Mouse (Mus musculus) MEL (cell line): Measurements from ENCODE around the gene Rad9b. TPM values are rescaled to one million over a fixed set of nuclear protein-coding genes. Genes with fewer than 3 reads are reported as not detected.

Source experiments
- DNase-seq: peaks from one replicate; pipeline ENCODE4 v3.0.0; 2011; ENCODE audit warnings: low read depth, low spot score
- H3K27ac ChIP-seq: 2 replicates; pipeline ENCODE4 v1.5.1; 2012; ENCODE audit warnings: low read depth, mild to moderate bottlenecking, control low read depth, low read length, moderate library complexity; ENCODE audit not compliant: control insufficient read depth
- H3K27me3 ChIP-seq, 2 experiments: fragments of 150-350 bp in 1 of 2; sonication (generic) in 1 of 2; 2 replicates each; pipeline ENCODE4 v1.6.1; 2012; ENCODE audit warnings: low read length in 2 of 2, mild to moderate bottlenecking in 2 of 2, improper control_type of control experiment in 1 of 2, moderate library complexity in 1 of 2; ENCODE audit not compliant: insufficient read depth in 2 of 2, control insufficient read depth in 1 of 2
- H3K36me3 ChIP-seq, 2 experiments: 2 replicates each; pipeline ENCODE4 v1.6.1; 2012 to 2014; ENCODE audit warnings: low read length in 2 of 2, improper control_type of control experiment in 1 of 2, inconsistent platforms in 1 of 2, mild to moderate bottlenecking in 1 of 2; ENCODE audit not compliant: insufficient read depth in 2 of 2, control insufficient read depth in 1 of 2
- H3K4me1 ChIP-seq, 2 experiments: fragments of 150-350 bp in 1 of 2; sonication (generic) in 1 of 2; 2 replicates each; pipeline ENCODE4 v1.6.1; 2012; ENCODE audit warnings: low read length in 2 of 2, improper control_type of control experiment in 1 of 2, mild to moderate bottlenecking in 1 of 2; ENCODE audit not compliant: insufficient read depth in 2 of 2, control insufficient read depth in 1 of 2
- H3K4me3 ChIP-seq, 2 experiments: fragments of 150-350 bp in 1 of 2; sonication (generic) in 1 of 2; 2 replicates each; pipeline ENCODE4 v1.5.1; 2012; ENCODE audit warnings: low read depth in 2 of 2, low read length in 2 of 2, mild to moderate bottlenecking in 2 of 2, moderate library complexity in 2 of 2, control low read depth in 1 of 2, improper control_type of control experiment in 1 of 2; ENCODE audit not compliant: control insufficient read depth in 1 of 2, insufficient read depth in 1 of 2
- H3K79me2 ChIP-seq: 2 replicates; pipeline ENCODE4 v1.6.1; 2012; ENCODE audit warnings: mild to moderate bottlenecking, low read length, moderate library complexity; ENCODE audit not compliant: control insufficient read depth, poor library complexity, insufficient read depth
- H3K9ac ChIP-seq: 2 replicates; pipeline ENCODE4 v1.6.1; 2012; ENCODE audit warnings: low read depth, mild to moderate bottlenecking, control low read depth, low read length, moderate library complexity; ENCODE audit not compliant: control insufficient read depth, poor library complexity, severe bottlenecking
- H3K9me3 ChIP-seq: fragments of 150-350 bp; sonication (generic); replicated peaks from 2 replicates; pipeline ENCODE4 v1.6.1; 2012; ENCODE audit warnings: mild to moderate bottlenecking, low read length, improper control_type of control experiment, moderate library complexity; ENCODE audit not compliant: insufficient read depth
- CHD1 ChIP-seq: IDR thresholded peaks from 2 replicates; pipeline ENCODE4 v1.6.1; 2012; ENCODE audit warnings: low read depth, mild to moderate bottlenecking, inconsistent platforms, low read length, improper control_type of control experiment
- CTCF ChIP-seq, 3 experiments: IDR thresholded peaks in 2 of 3; conservative IDR thresholded peaks in 1 of 3; 2 replicates each; pipeline ENCODE4 v1.5.1; 2011 to 2012; ENCODE audit warnings: low read length in 3 of 3, low read depth in 2 of 3, mild to moderate bottlenecking in 2 of 3, improper control_type of control experiment in 1 of 3, inconsistent platforms in 1 of 3, mixed read lengths in 1 of 3, moderate library complexity in 1 of 3; ENCODE audit not compliant: control insufficient read depth in 1 of 3, insufficient read depth in 1 of 3, poor library complexity in 1 of 3, severe bottlenecking in 1 of 3
- ELF1 ChIP-seq: IDR thresholded peaks from 2 replicates; pipeline ENCODE4 v1.6.1; 2014; ENCODE audit warnings: low read depth, mild to moderate bottlenecking, inconsistent platforms, low read length, improper control_type of control experiment, moderate library complexity
- GABPA ChIP-seq: IDR thresholded peaks from 2 replicates; pipeline ENCODE4 v1.6.1; 2012; ENCODE audit warnings: low read depth, mild to moderate bottlenecking, inconsistent platforms, low read length, improper control_type of control experiment, moderate library complexity
- KAT2A ChIP-seq: conservative IDR thresholded peaks from 2 replicates; pipeline ENCODE4 v1.6.1; 2012; ENCODE audit warnings: low read depth, low read length, improper control_type of control experiment, inconsistent platforms
- MAFK ChIP-seq: IDR thresholded peaks from 2 replicates; pipeline ENCODE4 v1.6.1; 2011; ENCODE audit warnings: low read depth, mild to moderate bottlenecking, low read length, improper control_type of control experiment, borderline replicate concordance
- MAX ChIP-seq: IDR thresholded peaks from 2 replicates; pipeline ENCODE4 v1.6.1; 2011; ENCODE audit warnings: low read length, improper control_type of control experiment
- MEF2A ChIP-seq: IDR thresholded peaks from 2 replicates; pipeline ENCODE4 v1.6.1; 2014; ENCODE audit warnings: low read depth, mild to moderate bottlenecking, inconsistent platforms, low read length, improper control_type of control experiment; ENCODE audit not compliant: poor library complexity, insufficient replicate concordance, severe bottlenecking; ENCODE audit errors: extremely low read depth
- MYB ChIP-seq: IDR thresholded peaks from 2 replicates; pipeline ENCODE4 v1.6.1; 2011; ENCODE audit warnings: mild to moderate bottlenecking, low read depth, low read length, improper control_type of control experiment
- POLR2A ChIP-seq, 2 experiments: IDR thresholded peaks; 2 replicates each; pipeline ENCODE4 v1.6.1; 2011 to 2012; ENCODE audit warnings: low read length in 2 of 2, mild to moderate bottlenecking in 2 of 2, control low read depth in 1 of 2, improper control_type of control experiment in 1 of 2, low read depth in 1 of 2, moderate library complexity in 1 of 2; ENCODE audit not compliant: control insufficient read depth in 1 of 2, insufficient read depth in 1 of 2, poor library complexity in 1 of 2
- SIN3A ChIP-seq: IDR thresholded peaks from 2 replicates; pipeline ENCODE4 v1.6.1; 2012; ENCODE audit warnings: low read length, improper control_type of control experiment, inconsistent platforms
- SMC3 ChIP-seq: IDR thresholded peaks from 2 replicates; pipeline ENCODE4 v1.6.1; 2011; ENCODE audit warnings: low read depth, low read length, improper control_type of control experiment
- TAL1 ChIP-seq: IDR thresholded peaks from 2 replicates; pipeline ENCODE4 v1.6.1; 2012; ENCODE audit warnings: mild to moderate bottlenecking, inconsistent platforms, low read length, moderate library complexity, mixed read lengths
- UBTF ChIP-seq: IDR thresholded peaks from 2 replicates; pipeline ENCODE4 v1.6.1; 2012; ENCODE audit warnings: low read depth, mild to moderate bottlenecking, inconsistent platforms, low read length, improper control_type of control experiment, moderate library complexity, borderline replicate concordance; ENCODE audit not compliant: insufficient read depth
- USF1 ChIP-seq: IDR thresholded peaks from 2 replicates; pipeline ENCODE4 v1.6.1; 2014; ENCODE audit warnings: low read depth, mild to moderate bottlenecking, inconsistent platforms, low read length, improper control_type of control experiment, moderate library complexity
- USF2 ChIP-seq, 2 experiments: IDR thresholded peaks; 2 replicates each; pipeline ENCODE4 v1.6.1; 2011 to 2012; ENCODE audit warnings: improper control_type of control experiment in 2 of 2, low read length in 2 of 2, borderline replicate concordance in 1 of 2, inconsistent platforms in 1 of 2, low read depth in 1 of 2, mild to moderate bottlenecking in 1 of 2; ENCODE audit not compliant: insufficient read depth in 1 of 2
- ZC3H11A ChIP-seq: IDR thresholded peaks from 2 replicates; pipeline ENCODE4 v1.6.1; 2012; ENCODE audit warnings: low read depth, mild to moderate bottlenecking, inconsistent platforms, low read length, improper control_type of control experiment
- ZKSCAN1 ChIP-seq: IDR thresholded peaks from 2 replicates; pipeline ENCODE4 v1.6.1; 2012; ENCODE audit warnings: low read depth, mild to moderate bottlenecking, inconsistent platforms, low read length, improper control_type of control experiment, moderate library complexity
- polyA plus RNA-seq, 2 experiments: library from polyadenylated mRNA; stranded (reverse) in 1 of 2; unstranded in 1 of 2; fragments of >175 nt in 1 of 2; fragments of >200 nt in 1 of 2; gene quantifications; 2 replicates each; pipeline versions ENCODE4 v1.2.1 to v1.2.4; 2012; ENCODE audit warnings: low replicate concordance in 2 of 2, low read depth in 1 of 2; ENCODE audit not compliant: insufficient read length in 2 of 2, insufficient read depth in 1 of 2, missing spikeins in 1 of 2
- total RNA-seq: library from RNA; depleted of rRNA; stranded (reverse); fragments of 300-350 nt; gene quantifications from 2 replicates; pipeline ENCODE4 v1.2.3, GENCODE M21; 2012

Rad9b gene
- total and polyA plus RNA-seq, 3 experiments = 9.1 to 11.1 TPM; not detected in 1

DNA sequence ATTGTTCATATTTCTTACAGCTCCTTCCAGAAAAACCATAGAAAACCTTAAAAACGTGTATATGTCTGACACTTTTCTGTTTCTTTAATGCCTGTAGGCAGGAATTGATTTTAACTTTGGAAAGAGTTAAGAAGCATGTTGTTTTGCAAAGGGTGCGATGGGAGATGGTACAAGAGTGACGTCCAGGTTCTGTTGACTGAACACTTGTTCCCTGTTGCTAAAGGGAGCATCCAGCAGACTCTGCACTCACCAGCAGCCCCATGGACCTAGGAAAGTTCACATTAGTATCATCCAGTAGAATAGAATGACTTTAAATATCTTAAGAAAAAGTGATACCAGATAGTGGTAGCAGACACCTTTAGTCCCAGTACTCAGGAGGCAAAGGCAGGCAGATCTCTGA is 47.5 kb downstream of the Rad9b start:
- no peak for DNase-seq
- peaks cover 0 to 2% of the 10 kb centered on the region in 2 experiments; a peak in 2 of 4 replicates for H3K36me3 ChIP-seq

DNA sequence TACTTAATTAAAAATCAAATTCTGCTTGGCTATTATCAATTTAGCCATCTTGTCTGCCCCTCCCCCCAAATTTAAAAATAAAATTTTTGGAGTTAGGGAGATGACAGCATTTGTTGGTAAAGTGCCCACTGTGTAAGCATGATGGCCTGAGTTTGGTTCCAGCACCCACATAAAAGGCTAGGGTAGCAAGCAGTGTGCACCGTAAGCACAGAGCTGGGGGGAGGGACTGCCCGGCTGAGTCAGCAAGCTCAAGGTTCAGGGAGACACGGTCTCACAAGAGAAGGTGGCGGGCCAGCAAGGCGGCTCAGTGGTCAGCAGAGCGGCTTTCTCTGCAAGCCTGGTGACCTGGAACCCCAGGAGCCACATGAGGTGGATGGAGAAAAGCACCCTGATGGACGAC is 48.6 kb downstream of the Rad9b start:
- Histone ChIP-seq H3K4me1 (no peaks in the 10 kb centered on the region), H3K9me3 (no peaks in the 10 kb centered on the region), H3K79me2 (peaks cover 20% of the 10 kb centered on the region; the same call in 1 of the 2 replicates), H3K27me3 (no peaks in the 10 kb centered on the region), H3K9ac (no peak overlapping the region), H3K27ac (no peak overlapping the region), H3K4me3 (no peak overlapping the region), H3K36me3 (peaks cover 0 to 2% of the 10 kb centered on the region in 2 experiments; a peak in 2 of 4 replicates)
- no peak for DNase-seq
- no peak for TF ChIP-seq CTCF (IDR thresholded peaks at IDR 0.05 in 2 of 3, conservative IDR thresholded peaks at IDR 0.05 in 1 of 3; ENCODE audit: control insufficient read depth in 1 of 3, insufficient read depth in 1 of 3, low read depth in 2 of 3, low read length in 3 of 3, poor library complexity in 1 of 3, severe bottlenecking in 1 of 3)
- no peak for TF ChIP-seq ELF1
- no peak for TF ChIP-seq ZKSCAN1
- TF ChIP-seq CHD1 = no peak

More for the DNA sequence above, 47.5 kb downstream of the Rad9b start:
- Histone ChIP-seq H3K4me3 (no peak overlapping the region), H3K9me3 (no peaks in the 10 kb centered on the region), H3K79me2 (peaks cover 17% of the 10 kb centered on the region; the same call in 1 of the 2 replicates), H3K9ac (no peak overlapping the region)
- no peak for TF ChIP-seq MEF2A
- TF ChIP-seq, all 39 proteins: peak for 0
- Histone ChIP-seq H3K27ac (no peak overlapping the region), H3K4me1 (no peaks in the 10 kb centered on the region), H3K27me3 (no peaks in the 10 kb centered on the region)

DNA sequence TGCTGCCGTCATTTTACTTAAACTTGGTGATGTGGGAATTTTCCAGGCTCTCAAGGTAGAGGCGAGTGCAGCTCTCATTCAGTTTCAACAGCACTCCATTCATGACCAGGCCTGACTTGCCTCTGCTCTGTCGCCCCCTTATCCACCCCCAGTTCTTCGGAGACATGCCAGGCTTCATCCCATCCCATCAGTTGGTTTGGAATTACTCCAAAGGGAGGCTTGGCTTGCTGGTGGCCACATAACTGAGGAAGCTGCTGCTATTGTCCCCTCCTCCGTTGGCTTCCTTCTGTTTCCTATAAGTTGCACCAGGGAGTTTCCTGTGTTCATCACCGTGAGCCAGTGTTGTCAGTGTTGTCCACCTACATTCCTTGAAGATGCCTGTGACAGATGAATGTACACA is 49.5 kb downstream of the Rad9b start:
- no peak overlapping the region for H3K9ac ChIP-seq
- peaks cover 25% of the 10 kb centered on the region; the same call in 1 of the 2 replicates for H3K79me2 ChIP-seq
- no peaks in the 10 kb centered on the region for H3K27me3 ChIP-seq
- DNase-seq = no peak
- no peaks in the 10 kb centered on the region for H3K9me3 ChIP-seq
- no peak overlapping the region for H3K4me3 ChIP-seq
- H3K27ac ChIP-seq = no peak overlapping the region
- H3K36me3 ChIP-seq = no peaks in the 10 kb centered on the region; a peak in 1 of 4 replicates
- TF ChIP-seq MYB (no peak), USF1 (no peak), ZC3H11A (no peak), POLR2A (IDR thresholded peaks at IDR 0.05; ENCODE audit: control insufficient read depth in 1 of 2, insufficient read depth in 1 of 2, low read depth in 1 of 2, low read length in 2 of 2, poor library complexity in 1 of 2) (no peak), UBTF (no peak), ELF1 (no peak), GABPA (no peak), SMC3 (no peak), TAL1 (no peak), MAFK (no peak), SIN3A (no peak), USF2 (IDR thresholded peaks at IDR 0.05; ENCODE audit: borderline replicate concordance in 1 of 2, insufficient read depth in 1 of 2, low read depth in 1 of 2, low read length in 2 of 2) (no peak), MAX (no peak), KAT2A (no peak)
- H3K4me1 ChIP-seq = no peaks in the 10 kb centered on the region
